Mouse (Mus musculus) stomach, postnatal 0 days (tissue): ENCODE results near the gene Wipi1.

Experiments used
- CTCF ChIP-seq: IDR thresholded peaks from 2 replicates; pipeline ENCODE4 v1.5.1; 2016; ENCODE audit warnings: antibody characterized with exemption, low read depth, mild to moderate bottlenecking, moderate library complexity
- EP300 ChIP-seq: optimal IDR thresholded peaks from 2 replicates; pipeline ENCODE3; 2016; ENCODE audit warnings: antibody characterized with exemption

- no peak for TF ChIP-seq CTCF
- no peak for TF ChIP-seq EP300
Observed at GRCm38 (mm10) chr11:109553921-109554320, 57.8 kb downstream of the Wipi1 start.
